Mouse (Mus musculus) brown adipose tissue, adult 24 weeks (tissue): ENCODE results near the gene Sc5d. TPM values are rescaled to one million over a fixed set of nuclear protein-coding genes. Genes with fewer than 3 reads are reported as not detected.

ENCODE experiments used
- H3K27ac ChIP-seq: fragments of 200-500 bp; replicated peaks from 2 replicates; pipeline ENCODE4 v1.5.1; 2012; ENCODE audit warnings: low read depth, mild to moderate bottlenecking, low read length
- H3K4me1 ChIP-seq: fragments of 200-500 bp; 2 replicates; pipeline ENCODE4 v1.6.1; 2012; ENCODE audit warnings: low read length, mixed read lengths; ENCODE audit not compliant: control insufficient read depth, insufficient read depth, insufficient read length
- H3K4me3 ChIP-seq: fragments of 200-500 bp; 2 replicates; pipeline ENCODE4 v1.5.1; 2012; ENCODE audit warnings: low read depth, mild to moderate bottlenecking, low read length, moderate library complexity; ENCODE audit not compliant: insufficient read depth
- polyA plus RNA-seq: library from polyadenylated mRNA; stranded (reverse); fragments of >200 nt; gene quantifications from 2 replicates; pipeline ENCODE4 v1.2.4, GENCODE M21; 2012; ENCODE audit not compliant: missing spikeins, insufficient read depth, insufficient read length

Sc5d gene
- polyA plus RNA-seq, 1 experiment, result 91.2 TPM

DNA sequence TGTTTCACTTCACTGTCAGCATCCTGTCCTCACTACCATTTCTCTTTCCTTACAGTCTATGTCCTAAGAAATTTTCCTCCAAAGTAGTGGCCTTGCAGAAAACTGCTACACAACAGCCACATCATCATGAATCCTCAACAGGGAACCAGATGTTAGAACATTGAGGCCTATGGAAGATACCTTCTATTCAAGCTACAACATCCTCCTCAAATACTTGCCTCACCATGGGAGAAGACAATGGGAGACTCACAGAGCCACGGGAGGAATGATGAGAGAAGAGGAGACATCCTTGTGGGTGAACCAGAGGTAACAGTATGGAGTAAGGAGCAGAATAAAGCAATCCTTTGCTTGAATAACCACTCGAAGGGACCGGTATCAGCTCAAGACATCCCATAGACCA lies 9.1 kb upstream of the Sc5d start:
- Histone ChIP-seq H3K27ac (peak overlapping the region; percentile 50; the same call in 1 of the 2 replicates), H3K4me1 (peaks cover 11% of the 10 kb centered on the region; the same call in 1 of the 2 replicates), H3K4me3 (no peak overlapping the region)

DNA sequence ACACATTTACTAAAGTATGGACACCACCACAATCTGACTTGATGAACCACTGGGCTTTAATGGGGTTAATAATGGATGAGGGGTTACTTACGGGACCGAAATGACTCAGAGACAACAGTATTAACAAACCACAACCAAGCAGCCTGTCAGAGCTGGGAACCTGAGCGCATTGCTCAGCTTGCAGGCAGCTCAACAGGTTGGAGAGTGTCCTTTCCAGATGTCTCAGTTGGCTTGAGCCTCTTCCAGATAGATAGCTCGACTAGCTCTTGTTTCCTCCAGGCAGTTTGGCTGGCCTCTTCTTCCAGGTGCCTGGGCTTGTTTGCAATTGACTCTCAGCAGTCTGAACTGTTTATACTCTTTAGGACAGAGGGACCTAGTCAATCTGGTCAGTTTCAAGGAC lies 8.6 kb upstream of the Sc5d start:
- Histone ChIP-seq H3K27ac (peak overlapping the region; percentile 50; the same call in 1 of the 2 replicates), H3K4me1 (peaks cover 11% of the 10 kb centered on the region; the same call in 1 of the 2 replicates), H3K4me3 (no peak overlapping the region)

DNA sequence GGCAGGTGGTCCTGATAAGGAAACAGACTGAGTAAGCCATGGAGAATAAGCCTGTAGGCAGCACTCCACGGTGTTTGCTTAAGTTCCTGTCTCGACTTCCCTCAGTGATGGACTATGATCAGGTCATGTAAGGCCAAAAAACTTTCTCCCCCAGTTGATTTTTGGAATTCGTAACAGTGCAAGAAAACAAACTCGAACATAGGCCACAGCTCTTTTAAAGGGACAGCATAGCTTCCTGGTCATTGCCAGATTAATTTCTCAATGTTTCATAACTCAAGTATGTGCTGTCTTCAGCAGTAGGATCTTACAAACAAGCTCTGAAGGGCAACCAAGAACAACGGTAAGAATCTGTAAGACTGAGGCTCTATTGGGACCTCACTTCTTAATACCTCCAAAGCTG lies 7.4 kb upstream of the Sc5d start:
- Histone ChIP-seq H3K4me3 (no peak overlapping the region), H3K4me1 (peaks cover 11% of the 10 kb centered on the region; the same call in 1 of the 2 replicates), H3K27ac (peak overlapping the region; percentile 84)

GRCm38 (mm10) chr9:42270617-42271016 lies 6.6 kb upstream of the Sc5d start:
- Histone ChIP-seq H3K4me3 (no peak overlapping the region), H3K4me1 (peaks cover 11% of the 10 kb centered on the region; the same call in 1 of the 2 replicates), H3K27ac (peak overlapping the region; percentile 84)

GRCm38 (mm10) chr9:42270081-42270480 lies 6.0 kb upstream of the Sc5d start:
- Histone ChIP-seq H3K4me1 (peaks cover 16% of the 10 kb centered on the region; the same call in 1 of the 2 replicates), H3K4me3 (no peak overlapping the region), H3K27ac (peak overlapping the region; percentile 84)

DNA sequence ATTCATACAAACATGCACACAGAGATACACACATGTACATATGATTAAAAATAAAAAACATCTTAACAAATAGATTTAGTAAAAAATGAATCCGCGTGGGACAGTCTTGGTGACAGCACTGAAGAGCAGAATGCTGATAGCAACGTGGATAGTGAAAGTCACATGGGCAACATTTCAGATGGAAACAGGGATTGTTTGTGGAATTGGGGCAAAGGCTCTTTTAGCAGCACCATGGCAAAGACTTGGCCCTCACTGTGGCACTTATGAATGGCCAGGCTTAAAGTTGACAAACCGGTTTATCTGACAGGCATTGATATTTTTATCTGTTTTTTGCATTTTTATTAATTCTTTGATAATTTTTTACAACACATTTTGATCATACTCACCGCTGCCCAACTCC lies 4.3 kb upstream of the Sc5d start:
- H3K4me3 ChIP-seq, result no peak overlapping the region
- peaks cover 16% of the 10 kb centered on the region; the same call in 1 of the 2 replicates for H3K4me1 ChIP-seq
- no peak overlapping the region for H3K27ac ChIP-seq

DNA sequence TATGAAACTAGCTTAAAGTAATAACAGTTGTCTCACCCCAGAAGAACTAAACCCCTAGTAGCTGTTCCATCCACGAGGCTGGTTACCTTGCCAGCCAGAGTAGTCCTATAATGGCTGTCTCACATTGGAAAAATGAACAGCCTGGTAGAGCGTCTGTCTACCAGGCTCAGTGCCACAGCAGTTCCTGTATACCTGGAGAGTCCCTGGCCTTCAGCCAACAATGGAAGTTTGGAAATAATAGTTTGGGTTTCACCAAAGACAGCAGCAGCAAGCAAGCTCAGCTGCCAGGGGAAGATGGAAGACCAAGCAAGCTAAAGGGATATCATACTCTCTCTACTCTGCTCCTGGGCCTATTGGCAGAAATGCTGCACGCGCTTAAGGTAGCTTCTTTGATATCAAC lies 1.3 kb upstream of the Sc5d start:
- Histone ChIP-seq H3K4me3 (no peak overlapping the region), H3K27ac (no peak overlapping the region)

DNA sequence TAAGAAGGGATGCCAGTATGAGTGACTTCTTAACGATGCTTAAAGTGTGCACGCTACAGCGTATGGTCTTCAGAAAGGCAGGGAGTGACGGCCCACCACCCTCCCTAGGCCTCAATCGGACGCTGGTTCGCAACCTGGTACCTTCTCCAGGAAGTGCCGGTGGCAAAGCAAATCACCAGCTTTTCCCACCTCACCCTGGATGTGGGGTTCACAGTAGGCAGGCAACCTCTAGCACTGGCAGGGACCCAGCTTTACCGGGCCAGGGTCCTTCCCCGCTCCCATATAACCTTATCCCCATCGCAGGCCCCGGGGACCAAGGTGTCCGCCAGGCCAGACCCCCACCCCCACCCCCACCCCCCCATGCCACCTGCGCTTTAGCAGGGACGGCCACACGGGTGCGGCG lies 346 bp downstream of the Sc5d start:
- peak overlapping the region; percentile 35; the same call in 1 of the 2 replicates for H3K27ac ChIP-seq
- H3K4me3 ChIP-seq, result peak overlapping the region; percentile 70
- peaks cover 6% of the 10 kb centered on the region; the same call in 1 of the 2 replicates for H3K4me1 ChIP-seq

More for the DNA sequence above, 1.3 kb upstream of the Sc5d start:
- peaks cover 12% of the 10 kb centered on the region; the same call in 1 of the 2 replicates for H3K4me1 ChIP-seq

- Histone ChIP-seq H3K4me1 (peaks cover 3% of the 10 kb centered on the region; the same call in 1 of the 2 replicates), H3K4me3 (no peak overlapping the region), H3K27ac (no peak overlapping the region)
Measured at GRCm38 (mm10) chr9:42260481-42260880, 3.6 kb downstream of the Sc5d start.

GRCm38 (mm10) chr9:42249112-42249511 lies 14.9 kb downstream of the Sc5d start:
- H3K27ac ChIP-seq, result no peak overlapping the region
- H3K4me3 ChIP-seq, result no peak overlapping the region
- peaks cover 2% of the 10 kb centered on the region; the same call in 1 of the 2 replicates for H3K4me1 ChIP-seq

DNA sequence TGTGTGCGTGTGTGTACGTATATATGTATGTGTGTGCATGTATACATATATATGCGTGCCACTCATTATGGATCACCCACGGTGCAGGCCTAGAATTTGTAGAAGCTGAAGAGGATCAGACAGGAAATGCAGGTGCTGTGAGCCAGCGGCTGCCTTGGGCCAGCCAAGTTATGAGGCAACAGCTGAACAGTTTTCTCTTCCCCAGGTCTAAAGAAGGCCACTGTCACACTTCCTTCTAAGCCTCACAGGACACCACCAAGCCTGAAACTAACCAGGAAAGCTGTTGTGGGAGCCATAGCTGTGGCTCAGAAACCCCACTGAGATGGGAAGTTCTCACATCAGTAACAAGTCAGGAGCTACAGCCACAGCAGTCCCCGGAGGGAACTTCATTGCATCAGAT lies 17.4 kb downstream of the Sc5d start:
- H3K4me3 ChIP-seq, result no peak overlapping the region
- peaks cover 2% of the 10 kb centered on the region; the same call in 1 of the 2 replicates for H3K4me1 ChIP-seq
- H3K27ac ChIP-seq, result no peak overlapping the region

DNA sequence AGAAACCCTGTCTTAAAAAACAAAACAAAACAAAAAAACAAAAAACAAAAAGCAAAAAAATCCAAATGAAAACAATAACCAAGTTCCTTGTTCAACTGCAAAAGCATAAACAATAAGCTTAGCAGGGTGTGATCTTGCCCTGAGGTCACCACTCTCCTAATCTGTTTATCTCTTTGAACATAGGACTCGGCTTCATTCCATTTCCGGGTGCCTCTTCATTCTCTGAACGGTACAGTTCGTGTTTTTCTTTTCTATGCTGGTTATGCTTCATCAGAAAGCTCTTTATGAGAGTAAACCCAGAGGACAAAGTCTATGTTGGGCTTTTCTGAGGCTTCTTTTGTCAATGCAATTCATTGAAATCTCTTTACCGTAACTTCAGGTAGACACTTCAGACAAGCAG lies 19.9 kb downstream of the Sc5d start:
- Histone ChIP-seq H3K27ac (no peak overlapping the region), H3K4me1 (peaks cover 2% of the 10 kb centered on the region; the same call in 1 of the 2 replicates), H3K4me3 (no peak overlapping the region)

GRCm38 (mm10) chr9:42241021-42241420 lies 23.0 kb downstream of the Sc5d start:
- H3K4me1 ChIP-seq, result no peaks in the 10 kb centered on the region
- no peak overlapping the region for H3K4me3 ChIP-seq
- no peak overlapping the region for H3K27ac ChIP-seq

GRCm38 (mm10) chr9:42240583-42240992 lies 23.5 kb downstream of the Sc5d start:
- Histone ChIP-seq H3K4me3 (no peak overlapping the region), H3K27ac (no peak overlapping the region), H3K4me1 (no peaks in the 10 kb centered on the region)

DNA sequence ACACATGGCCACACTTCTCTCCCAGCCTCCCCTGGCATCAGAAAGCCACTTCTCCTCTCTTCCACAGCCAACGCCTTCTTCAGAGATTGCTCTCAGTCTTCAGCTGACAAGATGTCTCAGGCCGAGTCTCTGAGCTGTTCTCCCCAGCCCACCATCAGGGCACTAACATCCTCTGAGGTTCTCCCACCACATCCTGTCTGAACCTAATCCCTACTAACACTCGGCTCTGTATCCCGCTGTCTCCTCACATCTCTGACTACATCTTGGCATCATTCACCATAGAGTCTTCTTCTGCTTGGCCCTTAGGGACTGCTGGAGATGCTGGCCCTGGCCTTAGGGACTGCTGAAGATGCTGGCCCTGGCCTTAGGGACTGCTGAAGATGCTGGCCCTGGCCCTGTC lies 25.2 kb downstream of the Sc5d start:
- no peak overlapping the region for H3K27ac ChIP-seq
- no peaks in the 10 kb centered on the region for H3K4me1 ChIP-seq
- H3K4me3 ChIP-seq, result no peak overlapping the region

- Histone ChIP-seq H3K4me3 (no peak overlapping the region), H3K27ac (no peak overlapping the region), H3K4me1 (no peaks in the 10 kb centered on the region)
Measured at GRCm38 (mm10) chr9:42231116-42231515, 32.9 kb downstream of the Sc5d start.
